Mouse (Mus musculus): ENCODE measurements at regions not wholly inside any gene's neighbourhood (a gene's known extent, or its start where the extent isn't known, plus 50 kb on each side); places are given as distances from the start of the nearest gene placed in this dataset.
A peak's percentile ranks its signal among the peaks of the same experiment; 100 is the strongest.

DNA sequence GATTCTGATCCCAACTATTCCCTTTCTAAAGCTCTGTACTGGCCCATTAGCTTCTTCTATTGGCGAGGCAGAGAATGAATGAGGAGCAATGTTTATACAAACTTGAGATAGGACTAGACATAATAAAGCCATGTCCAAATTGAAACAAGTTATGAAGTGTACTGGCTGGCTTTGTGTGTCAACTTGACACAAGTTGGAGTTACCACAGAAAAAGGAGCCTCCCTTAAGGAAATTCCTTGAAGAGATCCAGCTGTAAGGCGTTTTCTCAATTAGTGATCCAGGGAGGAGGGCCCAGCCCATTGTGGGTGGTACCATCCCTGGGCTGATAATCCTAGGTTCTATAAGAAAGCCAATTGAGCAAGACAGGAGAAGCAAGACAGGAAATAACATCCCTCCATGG, 135.9 kb upstream of the Cr2 start:
- no peak for DNase-seq (ENCODE audit: low spot score in 2 of 2)

DNA sequence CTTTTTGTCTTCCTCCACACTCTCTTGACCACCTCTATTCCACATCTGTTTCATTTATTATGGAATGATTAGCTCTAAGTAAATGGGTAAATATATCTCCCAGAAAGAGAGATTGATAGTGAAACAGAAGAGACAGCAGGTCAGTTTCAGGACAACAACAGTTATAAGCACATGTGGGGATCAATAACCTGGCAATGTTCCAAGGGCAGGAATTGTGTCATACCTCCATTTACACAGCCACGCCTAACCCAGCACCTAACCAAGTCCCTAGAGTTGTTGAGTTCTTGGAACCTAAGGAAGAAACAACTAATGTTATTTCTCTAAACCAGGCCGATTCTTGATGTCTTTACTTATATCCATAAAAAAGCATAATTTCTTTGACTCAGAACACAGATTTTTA, 108.6 kb upstream of the Cr2 start:
- DNase-seq (ENCODE audit: low spot score in 2 of 2) = no peak

DNA sequence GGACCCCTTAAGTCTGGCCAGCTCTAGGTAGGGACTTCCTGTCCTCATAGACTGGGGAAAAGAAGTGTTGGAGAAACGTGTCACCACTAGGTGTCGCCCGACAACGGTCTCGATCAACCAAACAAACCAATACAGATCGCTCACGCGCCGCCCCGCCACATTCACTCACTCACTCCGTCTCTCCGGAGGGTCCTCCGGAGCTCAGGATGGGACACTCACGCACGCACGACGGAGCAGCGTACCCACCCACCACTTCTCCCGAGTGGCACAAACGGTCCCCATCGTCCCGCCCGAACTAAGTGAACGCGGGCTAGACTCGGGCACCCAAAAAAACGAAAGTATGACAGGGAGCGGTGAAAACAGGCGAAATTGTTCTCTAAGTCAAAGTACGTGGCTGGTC, 65.0 kb upstream of the Cr2 start:
- DNase-seq (ENCODE audit: low spot score in 2 of 2) = peak; percentile 94 to 98

DNA sequence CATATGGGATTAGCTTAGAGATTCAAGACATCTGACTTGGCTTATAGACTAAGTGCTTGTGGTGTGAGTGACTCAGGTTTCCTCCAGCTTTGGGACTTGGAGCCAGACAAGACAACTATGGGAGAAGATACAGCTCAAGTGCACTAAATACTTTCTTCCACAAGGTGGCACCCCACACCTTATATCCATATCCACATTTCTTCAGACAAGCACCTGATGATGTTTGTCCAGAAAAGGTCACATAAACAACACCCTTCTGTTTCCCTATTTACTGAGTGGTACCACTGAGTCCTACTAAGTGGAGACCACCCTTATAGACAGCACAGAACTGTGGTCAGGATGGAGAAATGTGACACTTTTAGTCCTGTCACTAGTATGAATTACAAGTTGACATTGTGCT, 56.1 kb upstream of the Cr2 start:
- DNase-seq (ENCODE audit: low spot score in 2 of 2) = peak; percentile 17 to 43

DNA sequence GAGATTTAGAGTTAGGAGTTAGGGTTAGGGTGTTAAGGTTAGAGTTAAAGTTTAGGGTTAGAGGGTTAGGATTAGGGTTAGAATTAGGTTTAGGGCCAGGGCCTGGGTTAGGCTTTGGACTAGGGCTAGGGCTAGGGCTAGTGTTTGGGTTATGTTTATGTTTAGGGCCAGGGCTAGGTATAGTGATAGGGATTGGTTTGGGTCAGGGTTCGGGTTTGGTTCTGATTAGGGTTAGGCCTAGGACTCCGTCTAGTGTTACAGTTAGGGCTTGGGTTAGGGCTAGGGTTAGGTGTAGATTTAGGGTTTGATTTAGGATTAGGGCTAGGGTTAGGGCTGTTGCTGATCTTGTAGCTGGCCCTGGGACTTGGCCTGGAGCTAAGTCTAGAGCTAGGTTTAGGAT, 50.5 kb upstream of the Cr2 start:
- DNase-seq (ENCODE audit: low spot score in 2 of 2) = no peak

Small RNA genes lying in the stretch of these regions (microRNA-seq; reads per million reads assigned to microRNA genes)
- gene Gm24802 = 0 reads per million in 2 experiments
